Mouse (Mus musculus): ENCODE results near the gene Krtap19-5.

The Krtap19-5 gene

DNA sequence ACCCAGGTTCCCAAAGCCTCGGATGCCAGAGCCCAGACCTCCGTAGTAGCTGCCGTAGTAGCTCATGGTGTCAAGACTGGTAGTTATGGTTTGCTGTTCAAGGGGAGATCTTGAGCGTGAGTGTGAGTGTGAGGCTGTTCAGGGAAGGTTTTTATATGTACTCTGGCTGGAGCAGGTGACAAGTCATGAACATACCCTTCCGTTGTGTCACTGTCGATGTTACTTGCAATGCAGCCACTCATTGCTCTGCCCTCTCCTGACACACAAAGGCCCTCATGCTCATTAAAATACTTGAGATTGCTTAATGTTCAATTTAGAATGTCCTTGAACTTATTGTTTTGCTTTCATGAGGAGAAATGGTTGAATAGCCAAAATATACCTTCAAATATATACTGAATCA, at the start of gene Krtap19-5:
Krtap19-5 (minus strand) TSS at position 101 of the 400 bp plus-strand sequence.
- no peak for DNase-seq (ENCODE audit: low spot score in 2 of 2)

DNA sequence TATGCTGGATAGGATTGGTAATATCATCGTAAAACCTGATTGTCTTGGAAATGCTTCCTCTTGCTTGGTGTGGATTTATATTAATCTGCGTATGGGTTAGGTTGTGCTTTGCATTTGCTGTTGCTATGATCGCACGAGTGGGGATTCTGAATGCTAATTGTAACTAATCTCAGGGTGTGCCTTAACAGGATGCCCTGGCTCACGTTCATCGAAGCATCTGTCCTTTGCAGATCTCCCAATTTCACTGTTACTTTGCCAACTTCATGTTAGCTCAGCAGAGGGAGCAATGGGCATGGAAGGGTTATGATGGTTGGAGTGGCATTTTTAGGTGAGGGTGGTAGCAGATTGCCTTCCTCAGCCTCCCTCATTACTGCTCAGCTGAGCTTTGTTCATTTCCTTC, 44.8 kb upstream of the Krtap19-5 start:
- no peak for DNase-seq (ENCODE audit: low spot score in 2 of 2)

DNA sequence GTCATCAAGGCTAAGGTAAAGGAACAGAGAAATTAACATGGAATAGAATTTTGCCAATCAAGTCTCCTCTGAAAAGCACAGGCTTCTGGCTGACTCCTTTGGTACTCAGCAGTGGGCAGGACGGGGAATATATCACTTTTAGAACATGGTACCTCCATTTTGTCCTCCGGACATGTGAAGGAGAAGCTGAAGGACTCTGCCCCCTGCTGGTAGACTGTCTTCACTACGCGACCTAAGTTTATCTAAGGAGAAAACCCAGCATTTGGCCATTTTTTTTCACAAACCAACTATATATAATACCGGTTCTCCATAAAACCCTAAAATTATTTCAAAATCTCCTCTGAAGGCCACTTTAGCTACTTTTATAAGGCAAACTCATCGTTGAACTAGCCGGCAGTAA, 42.0 kb upstream of the Krtap19-5 start:
- no peak for DNase-seq (ENCODE audit: low spot score in 2 of 2)

DNA sequence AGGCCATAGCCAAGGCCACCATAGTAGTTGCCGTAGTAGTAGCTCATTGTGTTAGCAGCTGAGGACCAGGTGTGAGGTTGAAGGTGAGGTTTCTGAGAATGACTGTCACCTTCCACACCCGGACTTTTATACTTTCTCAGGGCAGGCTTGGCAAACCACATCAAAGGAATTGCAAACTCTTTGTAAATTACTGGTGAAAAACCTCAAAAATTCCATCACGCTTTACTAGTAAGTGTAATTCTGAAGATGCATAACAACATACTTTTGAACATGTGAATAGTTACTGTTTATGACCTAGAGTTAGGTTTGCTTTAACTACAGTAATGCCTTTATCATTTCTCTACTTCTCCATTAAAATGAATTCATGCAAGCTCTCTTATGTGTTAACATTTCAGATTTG, 35.9 kb upstream of the Krtap19-5 start, which contains the start of gene Krtap19-9b:
Krtap19-9b (minus strand) TSS at position 101 of the 400 bp plus-strand sequence.
- no peak for DNase-seq (ENCODE audit: low spot score in 2 of 2)

DNA sequence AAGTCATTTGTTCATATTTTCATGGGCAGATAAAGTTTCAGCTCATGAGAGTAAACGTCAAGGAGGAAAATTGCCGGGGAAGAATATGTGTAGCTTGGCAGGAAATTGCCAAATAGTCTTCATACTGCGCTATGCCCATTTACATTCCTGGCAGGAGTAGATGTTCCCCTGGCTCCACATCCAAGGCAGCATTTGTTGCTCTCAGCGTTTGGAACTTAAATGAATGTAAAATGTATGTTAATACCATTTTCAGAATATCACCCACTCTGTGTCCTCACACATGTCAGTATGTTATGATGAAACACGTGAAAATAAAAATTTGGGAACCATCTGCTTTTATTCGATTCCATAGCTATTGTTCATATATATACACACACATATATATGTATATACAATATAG, 9.4 kb downstream of the Krtap19-5 start:
- no peak for DNase-seq (ENCODE audit: low spot score in 2 of 2)

DNA sequence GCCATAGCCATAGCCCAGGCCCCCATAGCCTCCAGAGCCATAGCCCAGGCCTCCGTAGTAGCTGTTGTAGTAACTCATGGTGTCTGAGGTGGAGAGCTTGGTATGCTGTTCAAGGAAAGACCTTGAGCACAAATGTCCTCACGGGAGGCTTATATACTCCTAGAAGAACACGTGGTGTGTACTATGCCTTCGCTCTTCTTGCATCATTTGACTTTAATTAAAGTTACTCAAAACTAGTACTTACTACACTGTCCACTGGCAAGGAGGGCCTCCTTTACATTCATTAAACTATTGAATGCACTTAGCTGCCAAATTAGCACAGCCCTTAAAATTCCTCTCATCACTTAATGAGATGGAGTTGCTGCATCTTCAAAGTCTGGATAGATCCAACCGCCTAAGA, 11.3 kb downstream of the Krtap19-5 start, which contains the start of gene Krtap19-4:
Krtap19-4 (minus strand) TSS at position 101 of the 400 bp plus-strand sequence.
- no peak for DNase-seq (ENCODE audit: low spot score in 2 of 2)

DNA sequence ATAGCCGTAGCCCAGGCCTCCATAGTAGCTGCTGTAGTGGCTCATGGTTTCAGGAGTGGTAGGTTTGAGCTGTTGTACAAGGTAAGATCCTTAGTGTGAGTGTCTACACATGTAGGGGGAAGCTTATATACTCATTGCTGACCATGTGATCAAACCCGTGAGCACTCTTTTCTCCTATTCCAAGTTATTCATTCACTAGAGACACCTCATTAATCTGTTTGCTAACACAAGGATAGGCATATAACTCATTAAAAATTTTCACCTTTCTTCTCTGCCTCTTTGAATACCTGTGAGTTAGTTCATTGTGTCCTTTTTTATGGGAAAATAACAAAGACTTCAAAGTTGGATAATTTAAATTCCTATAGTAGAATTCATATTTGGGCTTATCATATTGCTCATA, 18.3 kb downstream of the Krtap19-5 start, which contains the start of gene Krtap19-3:
Krtap19-3 (minus strand) TSS at position 101 of the 400 bp plus-strand sequence.
- DNase-seq (ENCODE audit: low spot score in 2 of 2), result no peak

DNA sequence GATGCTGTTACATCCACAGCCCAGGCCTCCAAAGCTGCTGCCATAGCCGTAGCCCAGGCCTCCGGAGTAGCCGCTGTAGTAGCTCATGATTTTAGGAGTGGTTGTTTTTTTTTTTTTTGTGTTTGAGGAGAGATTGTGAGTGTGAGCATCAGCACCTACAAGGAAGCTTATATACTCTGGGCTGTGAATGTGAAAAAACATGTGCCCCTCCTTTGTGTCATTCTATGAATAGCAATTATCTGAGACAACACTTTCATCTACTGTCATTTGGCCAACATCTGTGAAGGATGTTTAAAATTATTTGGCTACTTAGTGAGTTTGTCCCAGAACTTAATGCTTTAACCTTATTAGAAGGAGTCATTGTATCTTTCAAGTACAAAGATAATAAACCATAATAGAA, 22.1 kb downstream of the Krtap19-5 start, which contains the start of gene Krtap19-2:
Krtap19-2 (minus strand) TSS at position 101 of the 400 bp plus-strand sequence.
- no peak for DNase-seq (ENCODE audit: low spot score in 2 of 2)

DNA sequence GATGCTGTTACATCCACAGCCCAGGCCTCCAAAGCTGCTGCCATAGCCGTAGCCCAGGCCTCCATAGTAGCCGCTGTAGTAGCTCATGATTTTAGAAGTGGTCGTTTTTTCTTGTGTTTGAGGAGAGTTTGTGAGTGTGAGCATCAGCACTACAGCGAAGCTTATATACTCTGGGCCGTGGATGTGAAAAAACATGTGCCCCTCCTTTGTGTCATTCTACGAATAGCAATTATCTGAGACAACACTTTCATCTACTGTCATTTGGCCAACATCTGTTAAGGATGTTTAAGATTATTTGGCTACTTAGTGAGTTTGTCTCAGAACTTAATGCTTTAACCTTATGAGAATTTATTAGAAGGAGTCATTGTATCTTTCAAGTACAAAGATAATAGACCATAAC, 26.9 kb downstream of the Krtap19-5 start, which contains the start of gene Krtap19-1:
Krtap19-1 (minus strand) TSS at position 101 of the 400 bp plus-strand sequence.
- DNase-seq (ENCODE audit: low spot score in 2 of 2), result no peak

DNA sequence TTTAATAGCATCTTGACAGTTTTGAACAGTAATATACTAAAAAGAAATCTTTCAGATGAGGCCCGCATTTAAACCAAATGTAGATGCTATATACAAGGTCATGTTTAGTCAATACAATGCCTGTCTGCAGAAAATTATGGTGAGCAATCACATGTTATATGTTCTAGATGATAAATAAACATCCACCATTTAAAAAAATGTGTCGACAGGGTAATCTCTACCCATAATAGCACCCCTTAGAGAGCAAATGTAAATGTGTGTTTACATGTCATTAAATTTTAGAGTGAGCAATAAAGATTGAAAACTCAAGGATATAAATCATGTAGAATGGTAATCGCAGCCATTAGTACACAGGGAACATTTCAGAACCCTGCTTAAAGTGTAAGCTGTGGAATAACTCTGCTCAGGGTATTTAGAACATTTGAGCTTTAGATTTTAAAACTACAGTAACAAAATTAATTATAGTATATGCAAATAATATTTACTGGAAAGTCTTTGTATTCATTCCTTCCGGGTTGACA, 31.3 kb downstream of the Krtap19-5 start:
- no peak for DNase-seq (ENCODE audit: low spot score in 2 of 2)

DNA sequence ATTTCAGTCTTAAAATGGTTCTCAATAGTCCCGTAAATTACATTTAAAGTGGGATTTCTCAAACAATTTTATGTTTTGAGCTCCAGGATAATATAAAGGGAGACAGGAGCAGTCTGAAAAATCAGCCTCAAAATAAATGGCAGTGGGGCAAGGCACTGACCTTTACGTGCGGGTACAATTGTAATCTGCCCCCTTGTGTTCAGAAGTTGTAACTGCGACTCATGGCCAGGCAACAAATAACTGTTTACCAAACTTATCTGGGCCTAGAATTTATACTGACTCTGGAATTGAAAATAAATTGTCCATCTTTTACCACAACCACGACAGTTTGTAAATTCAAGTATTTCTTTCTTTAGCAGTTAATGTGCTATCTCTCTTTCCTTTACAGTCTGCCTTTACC, 44.8 kb downstream of the Krtap19-5 start:
- no peak for DNase-seq (ENCODE audit: low spot score in 2 of 2)

DNA sequence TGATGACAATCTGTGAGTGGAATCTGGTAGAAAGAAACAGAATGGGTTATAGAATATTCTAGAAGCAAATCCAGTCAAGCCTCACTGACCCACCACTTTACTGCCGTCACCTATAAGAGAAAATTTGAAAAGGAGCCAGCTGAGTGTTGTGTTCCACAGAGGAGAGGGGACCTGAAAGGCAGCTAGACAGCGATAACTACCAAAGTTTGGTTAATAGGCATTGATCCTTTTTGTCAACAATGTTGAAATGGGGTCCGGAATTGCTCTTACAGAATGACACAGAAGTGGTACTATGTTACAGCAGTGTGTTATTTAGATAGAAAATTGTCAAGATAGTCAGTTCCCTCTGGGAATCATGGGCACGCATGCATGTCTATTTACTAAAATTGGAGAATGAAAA, 47.7 kb downstream of the Krtap19-5 start:
- DNase-seq (ENCODE audit: low spot score in 2 of 2), result no peak

DNA sequence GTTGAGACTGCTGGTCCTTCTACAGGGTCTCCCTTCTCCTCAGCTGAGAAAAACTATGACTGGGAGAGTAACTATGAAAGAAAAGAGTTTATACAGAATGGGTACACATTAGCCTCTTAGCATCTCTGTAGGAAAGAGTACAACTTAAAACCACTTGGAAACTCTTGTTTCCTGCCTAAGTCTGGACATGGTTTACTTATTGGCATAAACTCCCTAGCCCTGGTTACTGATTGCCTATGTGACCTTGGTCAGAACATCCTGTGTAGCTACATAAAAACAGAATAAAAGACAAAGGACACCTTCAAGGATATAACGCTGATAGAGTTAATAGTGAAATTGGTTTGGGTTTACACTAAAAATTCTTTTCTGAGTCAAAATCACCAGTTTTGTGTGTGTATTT, 48.9 kb downstream of the Krtap19-5 start:
- no peak for DNase-seq (ENCODE audit: low spot score in 2 of 2)

Data from spleen, postnatal 36 days (tissue).